Mouse (Mus musculus): Measurements from ENCODE around the gene Eif2ak2. TPM values are rescaled to one million over a fixed set of nuclear protein-coding genes. Genes with fewer than 3 reads are reported as not detected.

The Eif2ak2 gene
- polyA plus RNA-seq, 1 experiment from 2014 or later = 5.0 TPM

DNA sequence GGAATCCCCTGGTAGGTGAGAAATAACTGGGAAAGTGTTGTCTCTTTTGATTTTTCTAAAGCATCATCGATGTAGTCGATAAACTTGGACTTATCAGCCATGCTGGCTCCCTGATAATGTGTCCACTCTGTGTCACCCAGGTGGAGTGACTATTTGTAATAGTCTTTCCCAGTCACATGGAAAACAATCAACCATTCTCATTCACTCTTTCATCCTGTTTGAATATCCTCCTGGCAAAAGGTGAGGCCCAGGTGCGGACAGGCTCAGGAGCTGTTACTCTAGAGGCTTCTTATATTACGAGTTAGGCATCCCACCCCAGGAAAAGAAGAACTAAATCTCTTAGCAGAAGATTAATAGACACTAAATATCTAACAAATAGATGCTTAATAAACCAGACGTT lies 24.5 kb upstream of the Eif2ak2 start, which contains the start of gene Sult6b1:
TSS of gene Sult6b1 (minus strand) at position 101 of the 400 bp plus-strand sequence.
- no peak within 1 kb of the TSS for H3K9ac ChIP-seq (replicated peaks; ENCODE audit: low read length)
- ATAC-seq (ENCODE audit: low FRiP score, low TSS enrichment) (no peak), DNase-seq (no peak)
- H3K27ac ChIP-seq (replicated peaks; ENCODE audit: low read depth, low read length) = no peak within 1 kb of the TSS
- no peak within 1 kb of the TSS for H3K4me3 ChIP-seq (replicated peaks; ENCODE audit: low read depth, low read length)
- WGBS = 87% methylated on average over 5 of the region's 5 CpGs
- no peaks in the 10 kb centered on the region for H3K9me3 ChIP-seq (ENCODE audit: control insufficient read depth, low read length)
- no peak within 1 kb of the TSS for H3K4me2 ChIP-seq (ENCODE audit: low read length)
- H3K4me1 ChIP-seq (ENCODE audit: control insufficient read depth, insufficient read depth, low read length) = no peaks in the 10 kb centered on the region
- H3K36me3 ChIP-seq (ENCODE audit: control insufficient read depth, insufficient read depth, low read length) = no peaks in the 10 kb centered on the region
- no peaks in the 10 kb centered on the region for H3K27me3 ChIP-seq (ENCODE audit: control insufficient read depth, insufficient read depth, low read length)

DNA sequence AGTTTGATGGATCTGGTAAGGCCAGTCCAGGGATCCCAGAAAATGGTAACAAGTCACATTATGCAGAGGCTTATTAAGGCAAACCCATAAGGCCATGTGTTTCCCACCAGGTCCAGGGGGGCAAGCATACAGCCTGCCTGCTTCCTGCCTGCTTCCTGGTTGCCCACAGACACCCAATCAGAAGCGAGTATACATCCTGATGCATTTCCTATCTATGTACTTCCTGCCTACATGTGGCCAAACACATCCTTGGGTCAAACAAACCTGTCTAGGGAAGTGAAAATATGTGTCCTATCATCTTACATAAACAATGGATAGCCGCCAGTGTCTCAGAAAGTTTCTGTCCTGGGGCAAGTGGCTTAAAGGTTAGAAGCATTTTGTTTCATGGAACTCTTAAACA lies 20.8 kb upstream of the Eif2ak2 start:
- Histone ChIP-seq H3K4me2 (ENCODE audit: low read length) (no peak overlapping the region), H3K27ac (replicated peaks; ENCODE audit: low read depth, low read length) (no peak overlapping the region), H3K4me1 (ENCODE audit: control insufficient read depth, insufficient read depth, low read length) (no peaks in the 10 kb centered on the region), H3K9me3 (ENCODE audit: control insufficient read depth, low read length) (no peaks in the 10 kb centered on the region), H3K9ac (replicated peaks; ENCODE audit: low read length) (no peak overlapping the region), H3K4me3 (replicated peaks; ENCODE audit: low read depth, low read length) (no peak overlapping the region), H3K36me3 (ENCODE audit: control insufficient read depth, insufficient read depth, low read length) (no peaks in the 10 kb centered on the region), H3K27me3 (ENCODE audit: control insufficient read depth, insufficient read depth, low read length) (no peaks in the 10 kb centered on the region)
- DNase-seq = no peak
- ATAC-seq (ENCODE audit: low FRiP score, low TSS enrichment) = no peak
- WGBS = 88% methylated on average over 2 of the region's 2 CpGs

DNA sequence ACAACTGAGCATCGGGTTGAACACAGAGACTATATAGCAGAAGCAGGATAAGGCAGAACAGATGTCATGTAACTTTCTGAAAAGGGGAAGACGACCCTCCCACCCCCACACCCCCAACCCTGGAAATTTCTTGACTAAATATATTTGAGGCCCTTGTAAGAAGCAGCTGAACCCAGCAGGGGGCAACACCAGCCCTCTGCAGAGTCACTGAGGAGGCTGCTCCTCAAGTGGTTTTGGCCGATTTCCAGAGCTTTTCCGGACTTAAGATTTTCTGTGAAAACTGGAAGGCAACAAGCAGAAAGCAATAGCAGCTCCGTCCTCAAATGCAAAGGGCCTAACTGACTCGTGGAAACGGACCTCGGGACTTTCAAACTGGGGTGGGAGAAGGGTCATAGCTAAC lies 13.0 kb upstream of the Eif2ak2 start:
- Histone ChIP-seq H3K4me2 (ENCODE audit: low read length) (no peak overlapping the region), H3K9me3 (ENCODE audit: control insufficient read depth, low read length) (no peaks in the 10 kb centered on the region), H3K4me3 (replicated peaks; ENCODE audit: low read depth, low read length) (no peak overlapping the region), H3K9ac (replicated peaks; ENCODE audit: low read length) (no peak overlapping the region), H3K27ac (replicated peaks; ENCODE audit: low read depth, low read length) (no peak overlapping the region), H3K4me1 (ENCODE audit: control insufficient read depth, insufficient read depth, low read length) (no peaks in the 10 kb centered on the region), H3K27me3 (ENCODE audit: control insufficient read depth, insufficient read depth, low read length) (no peaks in the 10 kb centered on the region), H3K36me3 (ENCODE audit: control insufficient read depth, insufficient read depth, low read length) (no peaks in the 10 kb centered on the region)
- ATAC-seq (ENCODE audit: low FRiP score, low TSS enrichment) (no peak), DNase-seq (peak; percentile 81)
- WGBS = 48% methylated on average over 8 of the region's 8 CpGs

DNA sequence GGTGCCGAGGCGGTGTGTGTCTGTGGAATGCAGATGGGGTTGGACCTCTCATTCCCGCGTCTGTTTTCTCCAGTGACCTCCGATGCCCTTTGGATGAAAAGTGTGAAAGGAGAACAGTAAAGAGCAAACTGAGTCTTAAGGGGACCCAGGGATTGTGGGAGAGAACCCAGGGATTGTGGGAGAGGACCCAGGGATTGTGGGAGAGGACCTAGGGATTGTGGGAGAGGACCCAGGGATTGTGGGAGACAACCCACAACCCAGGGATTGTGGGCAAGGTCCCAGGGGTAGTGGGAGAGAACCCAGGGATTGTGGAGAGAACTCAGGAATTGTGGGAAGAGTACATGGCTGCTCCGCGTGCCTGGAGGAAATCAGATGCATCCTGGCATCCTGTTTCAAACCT lies 12.6 kb upstream of the Eif2ak2 start:
- WGBS = 79% methylated on average over 7 of the region's 7 CpGs
- Histone ChIP-seq H3K27ac (replicated peaks; ENCODE audit: low read depth, low read length) (no peak overlapping the region), H3K9ac (replicated peaks; ENCODE audit: low read length) (no peak overlapping the region), H3K36me3 (ENCODE audit: control insufficient read depth, insufficient read depth, low read length) (no peaks in the 10 kb centered on the region), H3K4me2 (ENCODE audit: low read length) (no peak overlapping the region), H3K4me3 (replicated peaks; ENCODE audit: low read depth, low read length) (no peak overlapping the region), H3K4me1 (ENCODE audit: control insufficient read depth, insufficient read depth, low read length) (no peaks in the 10 kb centered on the region), H3K9me3 (ENCODE audit: control insufficient read depth, low read length) (no peaks in the 10 kb centered on the region), H3K27me3 (ENCODE audit: control insufficient read depth, insufficient read depth, low read length) (no peaks in the 10 kb centered on the region)
- DNase-seq (no peak), ATAC-seq (ENCODE audit: low FRiP score, low TSS enrichment) (no peak)

DNA sequence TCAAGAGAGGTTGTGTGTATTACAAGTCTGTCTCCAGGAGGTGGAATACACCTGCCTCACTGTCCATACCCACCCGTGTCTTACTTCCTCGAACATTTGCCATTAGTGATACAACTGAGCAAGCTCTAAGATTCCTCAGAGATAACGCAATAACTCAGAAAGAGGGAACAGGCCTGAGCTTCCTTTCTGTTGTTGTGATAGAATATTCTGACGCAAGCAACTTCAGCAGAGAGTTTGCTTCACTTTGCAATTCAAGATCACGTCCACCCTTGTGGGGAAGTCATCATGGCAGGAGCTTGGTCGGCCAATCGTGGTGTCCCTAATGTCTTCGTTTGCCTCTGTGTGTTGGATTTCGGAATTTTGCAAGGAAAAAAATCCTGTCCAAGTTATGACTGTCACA lies 8.6 kb upstream of the Eif2ak2 start:
- no peaks in the 10 kb centered on the region for H3K36me3 ChIP-seq (ENCODE audit: control insufficient read depth, insufficient read depth, low read length)
- H3K9me3 ChIP-seq (ENCODE audit: control insufficient read depth, low read length) = no peaks in the 10 kb centered on the region
- no peak overlapping the region for H3K4me3 ChIP-seq (replicated peaks; ENCODE audit: low read depth, low read length)
- no peak overlapping the region for H3K9ac ChIP-seq (replicated peaks; ENCODE audit: low read length)
- no peaks in the 10 kb centered on the region for H3K4me1 ChIP-seq (ENCODE audit: control insufficient read depth, insufficient read depth, low read length)
- no peak overlapping the region for H3K4me2 ChIP-seq (ENCODE audit: low read length)
- 81% methylated on average over 9 of the region's 9 CpGs for WGBS
- H3K27me3 ChIP-seq (ENCODE audit: control insufficient read depth, insufficient read depth, low read length) = no peaks in the 10 kb centered on the region
- H3K27ac ChIP-seq (replicated peaks; ENCODE audit: low read depth, low read length) = no peak overlapping the region
- DNase-seq (no peak), ATAC-seq (ENCODE audit: low FRiP score, low TSS enrichment) (no peak)

DNA sequence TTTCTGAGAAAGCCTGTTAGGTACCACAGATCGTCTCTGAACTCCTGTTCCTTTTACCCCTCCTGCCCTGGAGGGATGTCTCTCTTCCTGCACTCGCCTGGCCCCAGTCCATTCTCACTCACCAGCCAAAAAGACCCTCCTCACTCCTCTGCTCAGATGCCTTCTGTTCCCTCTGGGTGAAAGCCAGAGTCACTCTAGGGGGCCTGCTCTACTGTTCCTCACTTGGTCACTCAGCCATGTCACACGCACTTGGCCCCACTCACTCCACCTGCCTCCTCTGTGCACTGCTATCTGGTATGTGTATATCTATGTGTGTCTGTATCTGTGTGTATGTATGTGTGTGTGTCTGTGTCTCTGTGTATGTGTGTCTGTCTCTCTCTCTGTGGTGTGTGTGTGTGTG lies 6.8 kb upstream of the Eif2ak2 start:
- 48% methylated on average over 3 of the region's 3 CpGs for WGBS
- H3K4me1 ChIP-seq (ENCODE audit: control insufficient read depth, insufficient read depth, low read length) = no peaks in the 10 kb centered on the region
- H3K27ac ChIP-seq (replicated peaks; ENCODE audit: low read depth, low read length) = no peak overlapping the region
- no peak for DNase-seq
- ATAC-seq (ENCODE audit: low FRiP score, low TSS enrichment) = no peak
- H3K9me3 ChIP-seq (ENCODE audit: control insufficient read depth, low read length) = no peaks in the 10 kb centered on the region
- H3K27me3 ChIP-seq (ENCODE audit: control insufficient read depth, insufficient read depth, low read length) = no peaks in the 10 kb centered on the region
- H3K36me3 ChIP-seq (ENCODE audit: control insufficient read depth, insufficient read depth, low read length) = no peaks in the 10 kb centered on the region
- H3K9ac ChIP-seq (replicated peaks; ENCODE audit: low read length) = no peak overlapping the region
- no peak overlapping the region for H3K4me3 ChIP-seq (replicated peaks; ENCODE audit: low read depth, low read length)
- no peak overlapping the region for H3K4me2 ChIP-seq (ENCODE audit: low read length)

DNA sequence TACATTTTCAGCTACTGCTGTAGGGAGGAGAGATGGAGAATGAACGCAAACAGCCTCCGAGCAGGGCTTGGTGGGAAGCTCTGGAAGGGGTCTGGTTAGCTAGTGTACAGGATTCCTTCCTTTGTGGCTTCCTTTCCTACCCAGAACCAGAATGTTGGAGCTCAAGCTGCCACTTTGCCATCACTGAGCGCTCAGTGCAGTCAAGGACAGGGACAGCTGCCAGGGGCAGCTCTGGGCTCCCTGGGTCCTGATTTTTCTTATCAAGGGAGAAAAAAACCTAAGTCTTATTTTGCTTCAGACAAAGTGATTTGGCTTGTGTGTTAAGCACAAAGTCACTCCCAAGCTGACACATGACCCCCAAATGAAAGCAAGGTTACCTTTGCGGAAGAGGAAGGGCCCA lies 6.2 kb upstream of the Eif2ak2 start:
- Histone ChIP-seq H3K27ac (replicated peaks; ENCODE audit: low read depth, low read length) (no peak overlapping the region), H3K9ac (replicated peaks; ENCODE audit: low read length) (no peak overlapping the region), H3K4me2 (ENCODE audit: low read length) (no peak overlapping the region), H3K4me1 (ENCODE audit: control insufficient read depth, insufficient read depth, low read length) (no peaks in the 10 kb centered on the region), H3K36me3 (ENCODE audit: control insufficient read depth, insufficient read depth, low read length) (no peaks in the 10 kb centered on the region), H3K9me3 (ENCODE audit: control insufficient read depth, low read length) (no peaks in the 10 kb centered on the region), H3K27me3 (ENCODE audit: control insufficient read depth, insufficient read depth, low read length) (no peaks in the 10 kb centered on the region), H3K4me3 (replicated peaks; ENCODE audit: low read depth, low read length) (no peak overlapping the region)
- DNase-seq = no peak
- no peak for ATAC-seq (ENCODE audit: low FRiP score, low TSS enrichment)
- 93% methylated on average over 4 of the region's 4 CpGs for WGBS

DNA sequence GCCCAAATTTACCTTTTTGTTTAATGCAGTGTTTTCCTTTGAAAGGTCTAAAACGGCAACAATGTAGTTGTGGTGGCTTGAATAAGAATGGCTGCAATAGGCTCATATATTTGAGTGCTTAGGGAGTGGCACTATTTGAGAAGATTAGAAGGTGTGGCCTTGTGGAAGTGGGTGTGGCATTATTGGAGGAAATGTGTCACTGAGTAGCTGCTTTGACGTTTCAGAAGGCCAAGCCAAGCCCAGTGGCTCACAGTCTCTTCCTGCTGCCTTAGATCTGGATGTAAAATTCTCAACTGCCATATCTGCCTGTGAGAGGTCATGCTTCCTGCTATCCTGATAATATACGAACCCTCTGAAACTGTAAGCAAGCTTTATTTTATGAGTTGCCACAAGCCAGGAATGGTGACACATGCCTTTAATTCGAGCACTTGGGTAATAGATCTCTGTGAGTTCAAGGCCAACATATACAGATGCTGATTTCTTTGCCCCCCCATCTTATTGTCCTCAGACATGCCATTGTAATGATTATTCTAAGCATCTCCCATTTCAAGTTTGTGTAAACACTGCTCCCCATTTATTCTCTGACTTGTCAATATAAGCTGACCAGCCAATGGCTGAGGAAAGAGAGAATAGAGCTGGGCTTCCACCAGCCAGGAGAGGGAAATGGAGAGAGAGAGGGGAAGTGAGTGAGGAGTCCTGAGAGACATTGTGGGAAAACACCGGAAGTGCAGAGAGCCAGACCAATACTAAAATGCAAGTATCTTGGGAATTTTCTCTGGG lies 3.1 kb upstream of the Eif2ak2 start:
- Histone ChIP-seq H3K9me3 (ENCODE audit: control insufficient read depth, low read length) (no peaks in the 10 kb centered on the region), H3K9ac (replicated peaks; ENCODE audit: low read length) (no peak overlapping the region), H3K4me2 (ENCODE audit: low read length) (no peak overlapping the region), H3K4me3 (replicated peaks; ENCODE audit: low read depth, low read length) (no peak overlapping the region), H3K4me1 (ENCODE audit: control insufficient read depth, insufficient read depth, low read length) (peaks cover 4% of the 10 kb centered on the region; the same call in 1 of the 2 replicates), H3K27ac (replicated peaks; ENCODE audit: low read depth, low read length) (no peak overlapping the region), H3K36me3 (ENCODE audit: control insufficient read depth, insufficient read depth, low read length) (no peaks in the 10 kb centered on the region), H3K27me3 (ENCODE audit: control insufficient read depth, insufficient read depth, low read length) (no peaks in the 10 kb centered on the region)
- no peak for ATAC-seq (ENCODE audit: low FRiP score, low TSS enrichment)
- 85% methylated on average over 5 of the region's 5 CpGs for WGBS
- no peak for DNase-seq

DNA sequence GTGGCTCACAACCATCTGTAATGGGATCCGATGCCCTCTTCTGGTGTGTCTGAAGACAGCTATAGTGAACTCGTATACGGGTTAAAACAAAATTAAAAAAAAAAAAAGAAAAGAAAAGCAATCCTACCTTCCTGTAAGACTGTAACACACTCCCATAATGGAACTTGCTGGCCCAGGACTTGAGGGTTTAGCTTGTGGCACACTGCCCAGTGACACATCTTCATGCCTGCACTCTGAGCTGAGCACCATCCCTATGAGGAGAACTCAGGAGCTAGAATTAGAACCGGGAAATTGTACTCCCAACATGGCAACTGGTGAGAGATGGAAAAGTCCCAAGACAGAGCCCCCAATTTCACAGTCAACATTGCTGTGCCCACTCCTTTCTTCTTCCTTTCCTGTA lies 918 bp upstream of the Eif2ak2 start:
- DNase-seq = no peak
- H3K4me3 ChIP-seq (replicated peaks; ENCODE audit: low read depth, low read length) = no peak overlapping the region
- no peak overlapping the region for H3K27ac ChIP-seq (replicated peaks; ENCODE audit: low read depth, low read length)
- ATAC-seq (ENCODE audit: low FRiP score, low TSS enrichment) = no peak
- H3K4me2 ChIP-seq (ENCODE audit: low read length) = no peak overlapping the region
- 91% methylated on average over 4 of the region's 4 CpGs for WGBS
- H3K27me3 ChIP-seq (ENCODE audit: control insufficient read depth, insufficient read depth, low read length) = no peaks in the 10 kb centered on the region
- H3K9me3 ChIP-seq (ENCODE audit: control insufficient read depth, low read length) = no peaks in the 10 kb centered on the region
- H3K9ac ChIP-seq (replicated peaks; ENCODE audit: low read length) = no peak overlapping the region
- H3K4me1 ChIP-seq (ENCODE audit: control insufficient read depth, insufficient read depth, low read length) = peaks cover 4% of the 10 kb centered on the region; the same call in 1 of the 2 replicates
- no peaks in the 10 kb centered on the region for H3K36me3 ChIP-seq (ENCODE audit: control insufficient read depth, insufficient read depth, low read length)
